Mouse (Mus musculus) CD4-positive, CD25-positive, alpha-beta regulatory T cell, adult 2 months (primary cell): ENCODE measurements around the gene Nxnl1.

Source experiments
- DNase-seq: peaks from one replicate; pipeline ENCODE4 v3.0.0-alpha.2; 2012; ENCODE audit warnings: low read depth, low spot score

Gene Nxnl1

DNA sequence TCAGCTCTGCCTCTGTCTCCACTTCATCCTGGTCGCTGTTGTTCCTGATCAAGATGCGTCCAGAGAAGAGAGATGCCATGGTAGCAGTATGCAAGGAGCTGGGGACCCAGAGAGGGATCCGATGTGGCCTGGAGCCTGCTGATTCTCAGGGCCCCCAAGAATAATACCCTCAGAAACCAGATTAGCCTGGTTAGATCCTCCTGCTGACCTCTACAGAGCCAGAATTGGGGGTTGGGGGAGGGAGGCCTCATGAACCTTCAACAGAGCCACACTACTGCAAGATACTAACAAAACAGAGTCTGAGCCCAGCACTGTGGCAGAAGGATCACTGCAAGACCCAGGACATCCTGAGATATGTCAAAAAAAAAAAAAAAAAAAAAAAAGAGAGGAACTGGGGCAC, at the start of gene Nxnl1:
Nxnl1 (minus strand) TSS at position 101 of the 400 bp plus-strand sequence.
- DNase-seq, result no peak

DNA sequence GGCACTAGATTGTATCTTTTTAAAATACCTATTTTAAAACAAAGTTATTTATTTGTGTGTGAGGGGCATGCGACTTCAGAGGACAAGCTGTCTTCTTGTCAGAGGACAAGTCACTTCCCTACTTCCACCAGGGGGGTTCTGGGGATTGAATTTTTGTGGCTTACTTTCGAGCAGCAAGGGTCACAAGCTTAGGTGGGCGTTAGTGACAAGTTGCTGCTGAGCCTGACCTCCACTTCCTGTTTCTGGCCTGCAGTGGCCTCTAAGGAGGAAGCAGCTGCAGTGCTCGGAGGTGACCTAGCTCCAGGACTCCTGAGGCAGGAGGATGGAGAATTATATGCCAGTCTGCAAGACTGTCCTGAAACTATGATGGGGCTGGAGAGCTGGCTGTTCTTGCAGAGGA, 47.0 kb upstream of the Nxnl1 start:
- DNase-seq, result no peak

GRCm38 (mm10) chr8:71612141-71612540, 45.7 kb upstream of the Nxnl1 start:
- no peak for DNase-seq

DNA sequence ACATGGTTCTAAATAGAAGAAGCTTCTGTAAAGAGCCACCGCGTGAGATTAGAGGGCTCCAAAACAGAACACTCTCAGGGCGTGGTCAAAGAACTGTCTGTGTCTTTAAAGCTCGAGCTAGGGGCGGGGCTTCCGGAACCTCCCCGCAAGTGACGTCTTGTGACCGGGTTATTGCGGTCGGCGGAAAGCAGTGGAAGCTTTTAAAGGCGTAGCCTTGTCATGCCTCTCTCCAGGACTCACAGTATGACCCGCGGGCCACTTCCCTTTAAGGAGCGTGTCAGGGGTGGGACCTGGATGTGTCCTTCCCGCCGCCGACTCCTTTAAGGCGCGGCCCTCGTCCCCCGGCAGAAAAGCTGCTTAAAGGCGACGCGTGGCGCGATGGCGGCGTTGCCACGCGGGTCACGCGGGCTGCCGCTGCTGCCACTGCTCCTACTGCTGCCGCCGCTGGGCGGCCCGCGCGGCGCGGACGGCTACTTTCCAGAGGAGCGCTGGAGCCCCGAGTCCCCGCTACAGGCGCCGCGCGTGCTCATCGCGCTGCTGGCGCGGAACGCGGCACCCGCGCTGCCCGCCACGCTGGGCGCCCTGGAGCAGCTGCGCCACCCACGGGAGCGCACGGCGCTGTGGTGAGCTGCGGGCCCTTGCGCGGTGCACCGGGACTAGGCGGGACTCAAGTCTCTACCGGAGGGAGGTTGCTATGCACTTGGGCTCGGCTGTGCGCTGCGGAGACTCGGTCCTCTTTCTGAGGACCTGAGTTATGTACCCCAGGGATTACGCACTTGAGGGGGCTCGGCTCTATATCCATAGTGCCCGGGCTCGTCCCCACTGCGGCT, 44.6 kb upstream of the Nxnl1 start, which contains the start of gene Colgalt1:
Colgalt1 (plus strand) TSS at position 177 of the 830 bp plus-strand sequence.
- peak; percentile 98 for DNase-seq

DNA sequence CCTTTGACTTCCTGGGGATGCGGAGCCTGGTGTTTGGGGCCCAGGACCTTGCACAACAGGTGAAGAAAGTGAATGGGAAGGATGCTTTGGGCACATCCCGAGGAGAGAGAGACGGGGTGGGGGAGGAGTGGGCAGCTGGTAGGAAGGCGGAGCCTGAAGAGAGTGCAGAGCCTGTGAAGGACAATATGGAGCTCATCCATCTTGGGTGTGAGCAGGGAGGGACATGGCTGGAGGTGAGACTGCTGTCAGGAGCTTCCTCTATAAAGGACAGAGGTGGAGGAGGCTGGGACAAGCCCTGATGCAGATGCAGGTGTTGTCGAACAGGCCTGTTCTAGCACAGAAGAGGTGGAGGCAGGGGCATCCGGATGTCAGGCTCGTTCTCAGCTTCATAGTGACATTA, 37.6 kb upstream of the Nxnl1 start:
- DNase-seq, result no peak

- no peak for DNase-seq
Observed at GRCm38 (mm10) chr8:71602666-71603334, 36.4 kb upstream of the Nxnl1 start.

DNA sequence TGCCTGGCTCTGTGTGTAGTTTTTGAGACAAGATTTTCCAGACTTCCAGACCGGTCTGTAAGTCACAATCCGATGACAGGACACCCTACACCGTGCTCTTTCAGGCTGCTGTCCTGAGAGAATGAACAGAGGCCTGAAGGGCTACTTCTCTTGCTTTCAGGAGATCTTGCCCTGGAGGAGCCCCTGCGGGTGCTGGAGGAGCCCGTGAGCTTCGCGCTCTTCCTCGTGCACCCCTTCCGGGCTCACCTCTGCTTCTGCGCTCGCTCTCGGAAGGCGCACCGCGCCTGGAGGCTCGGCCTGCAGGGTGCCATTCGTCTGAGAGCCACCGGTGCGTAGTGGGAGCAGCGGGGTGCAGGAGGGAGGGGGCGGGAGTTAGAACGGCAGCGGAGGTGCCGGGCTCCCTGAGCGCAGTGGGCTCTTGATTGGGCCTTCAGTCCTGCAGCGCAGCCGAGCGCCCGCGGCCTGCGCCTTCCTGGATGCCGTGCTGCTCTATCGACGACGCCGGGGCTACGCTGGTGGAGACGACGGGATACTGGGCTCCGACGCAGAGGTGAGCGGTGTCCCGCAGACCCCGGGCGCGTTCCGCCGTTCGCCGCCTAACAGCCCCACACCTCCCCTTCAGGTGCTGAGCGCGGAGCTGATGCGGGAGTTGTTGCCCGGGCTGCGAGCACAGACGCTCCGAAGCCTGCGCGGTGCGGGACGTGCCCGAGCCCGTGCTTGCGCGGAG, 35.7 kb upstream of the Nxnl1 start:
- DNase-seq, result peak; percentile 64

- no peak for DNase-seq
Observed at GRCm38 (mm10) chr8:71598841-71599240, 32.4 kb upstream of the Nxnl1 start.

- DNase-seq, result no peak
Observed at GRCm38 (mm10) chr8:71598375-71598774, 32.0 kb upstream of the Nxnl1 start.

DNA sequence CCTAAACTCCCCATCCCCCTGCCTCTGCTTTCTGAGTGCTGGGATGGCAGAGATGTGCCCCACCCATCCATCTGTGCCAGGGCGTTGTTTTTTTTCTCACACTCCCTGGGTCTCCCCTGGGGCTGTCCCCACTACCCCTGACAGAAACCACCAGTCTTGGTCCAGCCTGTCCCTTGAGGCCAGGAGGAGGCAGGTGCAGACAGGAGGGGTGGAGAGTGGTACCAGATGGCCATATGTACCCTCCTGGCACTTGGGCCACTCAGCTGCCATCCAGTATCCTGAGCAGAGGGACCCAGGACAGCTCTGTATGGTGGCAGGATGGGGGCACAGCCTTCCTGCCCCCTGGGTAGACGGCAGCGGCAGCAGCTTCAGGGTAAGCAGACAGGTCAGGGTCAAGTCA, 31.1 kb upstream of the Nxnl1 start, which contains the start of gene Fam129c:
Fam129c (plus strand) TSS at position 198 of the 400 bp plus-strand sequence.
- DNase-seq, result no peak

- peak; percentile 50 for DNase-seq
Observed at GRCm38 (mm10) chr8:71596798-71597197, 30.4 kb upstream of the Nxnl1 start.

DNA sequence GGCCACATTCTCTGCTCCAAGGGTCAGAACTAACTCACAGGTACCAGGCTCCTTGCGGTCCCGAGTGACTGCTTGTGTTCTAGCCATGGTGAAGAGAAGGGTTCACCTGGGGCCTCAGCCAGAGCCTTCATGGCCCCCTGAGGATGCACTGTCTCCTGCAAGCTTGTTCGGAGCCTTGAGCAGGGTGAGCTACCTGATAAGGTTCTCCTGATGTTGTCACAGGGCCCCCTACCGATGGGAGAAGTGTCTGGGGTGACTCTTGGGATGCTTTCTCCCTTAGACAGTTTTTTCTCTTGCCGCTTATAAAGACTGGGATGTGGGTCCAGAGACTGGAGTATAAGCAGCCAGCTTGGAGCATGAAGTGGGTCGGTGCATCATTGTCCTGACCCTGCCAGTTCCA, 30.0 kb upstream of the Nxnl1 start:
- no peak for DNase-seq

DNA sequence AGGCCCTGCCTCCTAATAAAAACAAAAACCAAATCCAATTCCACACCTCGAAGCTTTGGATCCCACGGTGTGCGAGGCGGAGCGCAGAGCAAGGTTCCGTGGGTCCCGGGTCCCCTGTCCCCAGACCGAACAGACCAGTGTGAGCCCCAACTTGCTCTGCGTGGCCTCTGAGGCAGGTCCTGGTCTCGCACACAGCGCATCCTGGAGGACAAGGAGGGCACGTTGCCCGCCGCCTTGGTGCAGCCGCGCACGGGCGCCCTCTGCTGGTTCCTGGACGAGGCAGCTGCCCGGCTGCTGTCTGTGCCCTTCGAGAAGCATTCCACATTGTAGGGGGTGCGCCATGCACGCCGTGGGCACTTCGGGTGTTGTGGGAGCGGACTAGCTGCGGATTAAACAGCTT, 29.5 kb upstream of the Nxnl1 start:
- peak; percentile 94 for DNase-seq

DNA sequence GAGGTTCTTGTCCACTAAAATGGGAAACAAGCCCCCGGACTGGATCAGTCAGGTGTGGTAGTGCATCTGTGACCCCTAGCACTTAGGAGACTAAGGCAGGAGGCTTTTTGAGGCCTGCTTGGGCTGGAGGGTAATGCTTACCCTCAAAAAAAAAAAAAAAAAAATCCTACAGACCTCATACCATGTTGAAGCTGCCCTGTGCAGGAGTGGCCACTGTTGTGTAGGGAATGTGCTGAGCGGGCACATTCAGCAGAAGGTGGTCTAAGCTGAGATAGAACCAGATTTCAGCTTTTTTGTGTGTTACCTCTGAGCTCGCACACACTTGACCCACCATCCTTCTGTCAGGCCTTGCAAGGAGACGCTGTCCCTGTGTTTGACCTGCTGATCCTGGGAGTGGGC, 27.9 kb upstream of the Nxnl1 start:
- DNase-seq, result no peak

DNA sequence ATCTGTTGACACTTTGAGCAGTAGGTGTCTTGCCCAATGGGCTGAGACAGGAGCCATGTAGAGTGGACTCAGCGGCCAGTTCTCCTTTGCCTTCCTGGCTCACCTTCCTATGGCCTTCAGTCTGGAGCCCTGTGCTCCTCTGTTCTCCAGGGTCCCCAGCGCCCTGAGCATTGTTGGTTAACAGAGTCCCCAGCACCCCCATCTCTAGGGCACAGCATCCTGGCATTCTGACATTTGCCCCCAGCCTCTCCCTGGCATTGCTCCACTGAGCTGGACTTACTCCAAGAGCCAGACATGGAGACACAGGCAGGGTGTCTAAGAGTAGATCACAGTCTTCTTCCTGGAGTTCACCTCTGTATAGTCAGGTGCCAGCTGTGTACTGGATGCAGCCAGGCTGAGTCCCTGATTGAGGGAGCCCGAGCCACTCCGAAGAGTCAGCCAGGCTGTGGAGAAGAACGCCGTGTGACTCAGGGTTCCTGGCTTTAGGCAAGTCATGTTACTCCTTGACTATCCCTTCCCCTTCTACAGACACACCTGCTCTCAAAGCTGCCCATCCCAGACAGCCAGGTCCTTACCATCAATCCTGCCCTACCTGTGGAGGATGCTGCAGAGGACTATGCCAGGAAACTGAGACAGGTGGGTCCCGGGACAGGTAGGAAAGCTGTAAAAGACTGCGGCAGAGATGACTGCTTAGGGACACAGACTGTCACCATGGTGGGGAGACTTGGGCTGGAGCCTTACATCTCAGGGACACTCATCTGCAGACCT, 27.3 kb upstream of the Nxnl1 start:
- DNase-seq, result no peak

DNA sequence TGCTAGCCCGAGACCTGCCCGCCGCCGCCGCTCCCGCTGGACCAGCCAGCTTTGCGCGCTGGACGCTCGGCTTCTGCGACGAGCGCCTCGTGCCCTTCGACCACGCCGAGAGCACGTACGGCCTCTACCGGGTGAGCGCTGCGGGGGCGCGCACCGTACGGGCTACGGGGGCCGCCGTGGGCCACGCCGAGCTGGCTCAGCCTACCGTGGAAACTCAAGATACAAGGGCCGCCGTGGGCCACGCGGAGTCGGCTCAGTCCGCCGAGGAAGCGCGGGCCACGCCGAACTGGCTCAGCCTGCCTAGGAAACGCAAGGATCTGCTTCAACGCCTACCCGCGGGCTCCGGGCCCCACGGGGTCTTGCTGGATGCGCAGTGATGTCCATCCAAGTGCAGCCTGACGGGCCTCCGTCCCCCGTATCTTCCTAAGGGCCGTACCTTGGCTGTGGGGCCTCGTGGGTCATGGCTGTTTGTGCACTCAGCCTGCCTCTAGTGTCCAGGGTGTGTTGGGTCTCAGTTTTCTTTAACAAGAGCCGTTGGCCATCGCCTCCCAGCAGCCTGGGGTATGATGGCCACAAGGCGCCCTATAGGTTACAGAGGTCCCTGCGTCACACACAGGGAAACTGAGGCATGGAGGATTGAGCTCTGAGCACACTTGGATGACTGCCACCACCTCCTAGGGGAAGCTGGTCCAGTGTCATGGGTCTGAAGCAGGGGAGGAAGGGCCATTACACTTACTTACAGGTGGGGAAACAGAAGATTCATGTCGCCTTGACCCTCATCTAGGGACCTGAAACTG, 26.2 kb upstream of the Nxnl1 start:
- DNase-seq, result peak; percentile 76

DNA sequence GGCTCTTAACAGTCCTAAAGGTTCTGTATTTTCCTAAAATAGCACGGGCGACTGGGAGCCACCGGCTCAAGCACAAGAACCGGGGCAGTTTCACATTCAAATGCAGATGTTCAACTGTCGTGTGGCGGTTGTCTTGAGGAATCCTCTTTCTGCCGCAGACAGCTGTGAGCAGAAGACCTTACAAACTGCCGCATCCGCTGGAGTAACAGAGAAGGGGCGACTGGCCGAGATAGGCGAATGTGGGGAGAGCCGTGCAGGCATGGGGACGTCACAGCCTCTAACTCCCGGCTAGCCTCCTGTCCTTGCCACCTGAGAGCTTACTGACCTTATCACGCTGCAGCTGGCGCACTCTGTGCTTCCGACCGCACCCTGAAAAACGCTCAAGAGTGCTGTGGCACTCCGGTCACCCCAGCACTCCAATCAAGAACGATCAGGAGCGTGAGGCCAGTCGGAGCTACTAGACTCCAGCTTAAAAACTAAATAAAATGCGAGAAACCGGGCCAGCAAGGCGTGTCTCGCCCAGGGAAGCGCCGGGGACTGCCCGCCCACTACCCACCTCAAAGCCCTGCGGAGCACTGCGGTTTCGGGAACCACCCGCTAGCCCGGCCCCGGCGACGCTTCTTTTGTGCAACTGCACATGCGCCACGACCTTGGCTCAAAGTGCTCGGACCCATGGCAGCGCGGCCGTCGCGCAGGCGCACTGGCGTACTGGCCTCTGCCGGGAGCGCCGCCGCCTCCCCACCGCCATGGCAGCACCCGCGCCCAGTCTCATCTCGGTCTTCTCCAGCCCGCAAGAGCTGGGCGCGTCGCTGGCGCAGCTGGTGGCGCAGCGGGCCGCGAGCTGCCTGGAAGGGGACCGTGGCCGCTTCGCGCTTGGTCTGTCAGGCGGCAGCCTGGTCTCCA, 25.3 kb upstream of the Nxnl1 start, which contains the start of gene Pgls:
Pgls (plus strand) TSS at position 706 of the 903 bp plus-strand sequence.
- peak; percentile 95 for DNase-seq

GRCm38 (mm10) chr8:71591017-71591416, 24.6 kb upstream of the Nxnl1 start:
- no peak for DNase-seq

- no peak for DNase-seq
Observed at GRCm38 (mm10) chr8:71588762-71589161, 22.4 kb upstream of the Nxnl1 start.
